Mouse (Mus musculus): ENCODE measurements around the gene Arpc2. TPM values are rescaled to one million over a fixed set of nuclear protein-coding genes. Genes with fewer than 3 reads are reported as not detected.

Gene Arpc2
- polyA plus RNA-seq, 1 experiment from 2014 or later = 457 TPM

MicroRNAs within 50 kb of the gene (microRNA counts, 519-probe panel; counts per million panel counts)
- microRNA mmu-miR-1928 = 1,980 counts per million, percentile 51 among the panel's probes with 10 or more counts

Small RNA genes lying within 50 kb of the gene (microRNA-seq; reads per million reads assigned to microRNA genes)
- not detected for gene Mir1928

Other genes with a start within 250 kb of the Arpc2 start
- 77.3 and 78.3 TPM in 2 replicates for gene Tns1, start 111.6 kb upstream of the Arpc2 start, polyA plus RNA-seq (2015; fragmentation: Nextera tagmentation; extraction: Ambion mirVana)
- 0.22 and 0.32 TPM in 2 replicates for gene Rufy4, start 110.5 kb upstream of the Arpc2 start, polyA plus RNA-seq (2015; fragmentation: Nextera tagmentation; extraction: Ambion mirVana)
- gene Cxcr2, start 82.1 kb upstream of the Arpc2 start, polyA plus RNA-seq (2015; fragmentation: Nextera tagmentation; extraction: Ambion mirVana) = 0.11 and 0.24 TPM in 2 replicates
- not detected in 2 replicates for gene Cxcr1, start 41.5 kb upstream of the Arpc2 start, polyA plus RNA-seq (2015; fragmentation: Nextera tagmentation; extraction: Ambion mirVana)
- 1.6 and 1.9 TPM in 2 replicates for gene Gpbar1, start 42.5 kb downstream of the Arpc2 start, polyA plus RNA-seq (2015; fragmentation: Nextera tagmentation; extraction: Ambion mirVana)
- gene Aamp, start 48.7 kb downstream of the Arpc2 start, polyA plus RNA-seq (2015; fragmentation: Nextera tagmentation; extraction: Ambion mirVana) = 322 and 350 TPM in 2 replicates
- gene Pnkd, start 48.8 kb downstream of the Arpc2 start, polyA plus RNA-seq (2015; fragmentation: Nextera tagmentation; extraction: Ambion mirVana) = 149 and 156 TPM in 2 replicates
- gene Tmbim1, start 69.5 kb downstream of the Arpc2 start, polyA plus RNA-seq (2015; fragmentation: Nextera tagmentation; extraction: Ambion mirVana) = 33.5 and 35.1 TPM in 2 replicates
- gene Catip, start 126.0 kb downstream of the Arpc2 start, polyA plus RNA-seq (2015; fragmentation: Nextera tagmentation; extraction: Ambion mirVana) = 0.50 and 0.53 TPM in 2 replicates
- gene Slc11a1, start 139.1 kb downstream of the Arpc2 start, polyA plus RNA-seq (2015; fragmentation: Nextera tagmentation; extraction: Ambion mirVana) = 4.5 and 5.4 TPM in 2 replicates
- gene Ctdsp1, start 155.4 kb downstream of the Arpc2 start, polyA plus RNA-seq (2015; fragmentation: Nextera tagmentation; extraction: Ambion mirVana) = 91.1 and 94.0 TPM in 2 replicates
- gene Vil1, start 173.3 kb downstream of the Arpc2 start, polyA plus RNA-seq (2015; fragmentation: Nextera tagmentation; extraction: Ambion mirVana) = 17.5 and 18.0 TPM in 2 replicates